Mouse (Mus musculus) embryo, embryonic 10.5 days (tissue): ENCODE measurements around the gene Dhrs1.

ENCODE experiments used
- DNase-seq: peaks from one replicate; pipeline ENCODE4 v3.0.0-alpha.2; 2015; ENCODE audit warnings: low spot score

The Dhrs1 gene

GRCm38 (mm10) chr14:55762001-55762821 is 16.7 kb upstream of the Dhrs1 start:
- peak; percentile 77 for DNase-seq

GRCm38 (mm10) chr14:55761163-55761562 is 15.7 kb upstream of the Dhrs1 start, which contains the start of gene Ltb4r2:
Gene Ltb4r2, plus strand, starts transcription at chr14:55761428.
- DNase-seq, result no peak

DNA sequence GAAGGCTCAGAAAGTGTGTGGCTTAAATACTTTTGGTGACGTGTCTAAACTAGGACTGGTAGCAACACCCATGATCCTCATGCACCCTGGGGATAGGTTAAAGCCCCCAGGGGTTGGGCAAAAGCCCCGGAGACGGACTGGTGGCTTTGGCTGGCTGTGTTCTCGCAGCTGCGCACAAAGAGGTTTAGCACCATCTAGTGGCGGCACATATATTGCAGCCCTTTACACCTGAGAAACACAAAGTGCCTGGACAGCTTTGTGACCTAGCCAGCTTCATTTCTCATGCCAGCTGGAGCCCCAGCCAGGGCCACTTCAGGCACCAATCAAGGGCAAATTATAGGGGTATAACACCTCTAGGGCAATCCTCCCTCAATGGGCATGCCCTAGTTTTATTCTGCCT is 14.7 kb upstream of the Dhrs1 start:
- peak; percentile 91 for DNase-seq

DNA sequence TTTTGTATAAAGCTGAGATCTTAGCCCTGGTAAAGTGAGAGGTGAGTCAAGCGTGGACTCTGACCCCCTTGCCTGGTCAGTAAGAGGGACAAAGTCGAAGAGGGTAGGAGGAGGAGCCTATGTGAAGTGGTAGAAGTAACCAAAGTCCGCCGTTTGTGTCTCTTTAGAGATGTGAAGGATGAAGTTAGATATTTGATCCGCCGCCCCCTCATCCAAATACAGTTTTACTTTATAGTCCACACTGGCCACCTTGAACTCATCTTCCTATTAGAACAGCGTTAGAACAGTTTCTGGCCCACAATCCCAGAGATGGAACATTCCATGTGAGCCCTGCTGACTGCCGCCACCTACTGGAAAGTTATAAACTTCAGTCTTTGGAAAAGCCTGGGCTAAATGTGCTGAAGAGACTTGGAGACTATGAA is 12.9 kb upstream of the Dhrs1 start, which contains the start of gene Cideb:
Gene Cideb, minus strand, starts transcription at position 96 of the 422 bp plus-strand sequence.
- DNase-seq, result peak; percentile 84

- no peak for DNase-seq
These were observed 12.1 kb upstream of the Dhrs1 start for GRCm38 (mm10) chr14:55757566-55757965.

DNA sequence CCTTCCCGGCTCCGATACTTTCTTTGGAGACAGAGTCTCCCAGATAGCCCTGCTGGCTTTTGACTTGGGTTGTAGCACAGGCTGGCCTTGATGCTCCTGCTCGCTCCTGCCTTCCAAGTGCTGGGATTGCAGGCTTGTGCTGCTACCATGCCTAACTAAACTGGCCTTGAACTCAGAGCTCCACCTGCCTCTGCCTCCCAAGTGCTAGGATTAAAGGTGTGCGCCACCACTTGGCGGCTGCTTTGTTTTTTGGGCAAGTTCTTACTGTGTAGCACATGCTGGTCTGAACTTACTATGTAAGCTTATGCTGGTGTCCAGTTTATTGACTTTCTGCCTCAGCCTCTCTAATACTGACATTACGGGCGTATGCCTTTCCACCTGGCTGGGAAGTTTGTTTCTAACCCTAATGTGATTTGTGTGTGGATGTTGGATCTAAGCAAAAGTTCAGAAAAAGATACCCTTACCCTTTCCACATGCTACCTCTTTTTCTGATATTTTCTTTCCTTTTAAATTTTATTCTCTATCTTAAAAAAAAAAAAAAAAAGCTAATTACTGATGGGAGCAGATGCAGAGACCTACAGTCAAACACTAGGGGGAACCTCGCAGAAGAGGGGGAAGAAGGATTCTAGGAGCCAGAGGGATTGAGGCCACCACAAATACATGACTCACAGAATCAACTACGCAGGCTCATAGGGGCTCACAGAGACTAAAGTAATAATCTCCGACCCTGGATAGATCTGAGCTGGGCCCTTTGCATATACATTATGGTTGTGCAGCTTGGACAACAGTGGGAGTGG is 1.8 kb upstream of the Dhrs1 start:
- DNase-seq, result no peak

DNA sequence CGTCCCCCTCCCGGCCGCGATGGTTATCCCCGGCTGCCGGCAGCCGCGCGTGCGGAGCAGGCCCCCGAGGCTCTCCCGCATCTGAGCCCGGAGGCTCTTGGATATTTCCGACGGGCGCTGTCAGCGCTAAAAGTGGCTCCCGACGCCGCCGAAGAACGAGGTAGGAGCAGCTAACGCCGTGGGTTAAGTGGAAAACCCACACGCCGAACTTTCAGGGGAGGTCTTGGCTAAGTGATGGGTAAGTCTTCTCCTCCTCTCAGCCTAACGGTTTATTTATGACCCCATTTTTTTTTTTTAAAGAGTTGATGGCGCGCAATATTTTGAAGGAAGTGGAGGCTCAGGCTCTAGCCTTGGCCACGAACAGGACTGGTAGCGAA is 359 bp upstream of the Dhrs1 start:
- DNase-seq, result no peak

- peak; percentile 92 for DNase-seq
These were observed 1.8 kb downstream of the Dhrs1 start for GRCm38 (mm10) chr14:55743711-55744110.

DNA sequence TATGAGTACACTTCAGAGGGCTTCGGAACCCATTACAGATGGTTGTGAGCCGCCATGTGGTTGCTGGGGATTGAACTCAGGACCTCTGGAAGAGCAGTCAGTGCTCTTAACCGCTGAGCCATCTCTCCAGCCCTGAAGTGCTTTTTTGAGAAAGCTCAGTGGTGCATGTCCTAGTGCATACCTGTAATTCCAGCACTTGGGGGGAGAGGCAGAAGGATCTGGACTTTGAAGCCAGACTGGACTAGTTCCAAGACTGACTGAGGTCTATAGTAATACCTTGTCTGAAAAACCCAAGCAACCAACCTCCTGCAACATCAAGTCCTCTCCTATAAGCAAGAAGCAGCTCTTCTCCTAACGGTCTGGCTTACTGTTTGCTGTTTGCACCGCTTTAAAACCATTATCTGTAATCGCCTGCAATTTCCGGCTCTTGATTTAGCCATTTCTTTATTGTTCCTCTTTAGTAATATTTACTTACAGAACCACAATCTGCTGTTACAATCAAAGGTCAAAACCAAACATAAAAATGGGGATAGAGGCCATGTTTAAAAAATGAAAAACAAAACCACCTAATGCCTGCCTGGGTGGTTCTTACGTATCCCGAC is 8.3 kb downstream of the Dhrs1 start:
- no peak for DNase-seq

DNA sequence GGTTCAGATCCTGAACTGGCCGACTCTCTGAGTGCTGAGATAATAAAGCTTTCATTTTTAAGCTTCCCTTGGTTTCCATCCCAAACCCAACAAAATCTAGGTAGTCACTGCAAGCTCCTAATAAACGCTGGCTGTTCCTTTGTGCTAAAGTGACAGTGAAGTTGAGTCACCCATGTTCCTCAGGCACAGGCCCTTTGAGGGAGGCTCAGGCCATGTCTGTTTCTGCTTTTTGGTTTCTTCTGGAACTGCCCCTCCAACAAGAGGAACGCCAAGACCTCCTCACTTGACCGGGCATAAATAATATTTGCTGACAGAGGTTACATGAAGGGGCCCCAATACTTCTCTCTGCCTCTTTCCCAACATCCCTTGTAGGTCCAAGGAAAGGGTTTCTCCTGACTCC is 9.7 kb downstream of the Dhrs1 start:
- DNase-seq, result no peak

GRCm38 (mm10) chr14:55735334-55735733 is 10.2 kb downstream of the Dhrs1 start:
- no peak for DNase-seq

DNA sequence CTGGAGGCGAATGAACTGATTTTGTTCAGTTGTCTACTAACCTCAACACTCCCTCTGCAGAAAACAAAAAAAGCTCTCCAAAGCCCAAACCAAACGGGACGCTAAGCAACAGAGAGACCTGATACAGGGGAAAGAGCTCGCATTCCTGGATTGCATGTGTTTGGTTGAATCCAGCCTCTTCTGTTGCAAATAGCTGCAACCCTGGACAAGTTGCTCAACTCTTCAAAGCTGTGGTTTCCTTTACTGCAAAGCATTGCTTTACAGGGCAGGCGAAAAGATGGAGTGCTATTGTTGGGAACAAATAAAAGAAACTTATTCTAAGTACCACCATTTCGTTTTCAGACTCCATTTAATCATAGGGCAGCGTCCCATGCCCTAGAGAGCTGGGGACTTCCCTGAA is 10.6 kb downstream of the Dhrs1 start:
- no peak for DNase-seq

DNA sequence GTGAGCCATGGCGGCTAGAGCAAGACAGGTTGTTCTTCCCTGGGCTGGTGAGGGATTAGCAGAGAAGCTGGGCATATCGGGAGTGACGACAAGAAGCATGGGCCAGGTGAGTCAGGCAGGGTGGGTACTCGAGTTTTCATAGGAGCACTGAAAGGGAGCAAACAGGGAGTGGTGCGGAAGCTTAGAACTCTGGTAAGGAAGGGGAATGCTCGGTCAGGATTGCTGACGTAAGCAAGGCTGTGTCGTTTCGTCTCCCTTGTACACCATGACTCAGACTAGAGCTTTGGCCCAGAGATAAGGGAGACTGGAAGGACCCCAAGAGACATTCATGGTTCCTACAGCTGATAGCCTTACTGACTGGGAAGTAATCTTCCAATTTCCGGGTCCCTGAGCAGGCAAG is 11.6 kb downstream of the Dhrs1 start:
- DNase-seq, result no peak

DNA sequence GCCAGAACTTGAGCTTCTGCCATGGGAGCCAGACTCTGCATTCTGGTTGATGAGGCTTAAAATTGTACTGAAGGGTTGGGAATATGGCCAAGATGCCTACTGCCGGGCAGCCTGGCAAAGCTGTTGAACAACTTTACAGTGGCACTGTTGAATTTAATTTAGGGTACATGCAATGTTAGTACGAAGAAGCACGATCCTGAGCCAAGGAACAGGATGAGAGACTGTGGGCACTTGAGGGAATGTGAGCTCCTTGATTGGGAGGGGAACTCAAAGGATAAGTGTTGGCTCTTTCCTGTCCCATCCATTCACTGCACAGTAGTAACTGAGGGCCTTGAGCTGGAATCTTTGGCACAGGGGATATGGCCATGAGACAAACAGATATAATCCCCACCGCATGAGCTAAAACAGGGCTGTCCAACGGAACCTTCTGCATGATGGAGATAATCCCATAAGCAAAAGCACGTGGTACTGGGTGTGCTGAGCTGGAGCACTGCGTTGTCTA is 14.9 kb downstream of the Dhrs1 start:
- no peak for DNase-seq

- no peak for DNase-seq
These were observed 15.4 kb downstream of the Dhrs1 start for GRCm38 (mm10) chr14:55730116-55730515.

DNA sequence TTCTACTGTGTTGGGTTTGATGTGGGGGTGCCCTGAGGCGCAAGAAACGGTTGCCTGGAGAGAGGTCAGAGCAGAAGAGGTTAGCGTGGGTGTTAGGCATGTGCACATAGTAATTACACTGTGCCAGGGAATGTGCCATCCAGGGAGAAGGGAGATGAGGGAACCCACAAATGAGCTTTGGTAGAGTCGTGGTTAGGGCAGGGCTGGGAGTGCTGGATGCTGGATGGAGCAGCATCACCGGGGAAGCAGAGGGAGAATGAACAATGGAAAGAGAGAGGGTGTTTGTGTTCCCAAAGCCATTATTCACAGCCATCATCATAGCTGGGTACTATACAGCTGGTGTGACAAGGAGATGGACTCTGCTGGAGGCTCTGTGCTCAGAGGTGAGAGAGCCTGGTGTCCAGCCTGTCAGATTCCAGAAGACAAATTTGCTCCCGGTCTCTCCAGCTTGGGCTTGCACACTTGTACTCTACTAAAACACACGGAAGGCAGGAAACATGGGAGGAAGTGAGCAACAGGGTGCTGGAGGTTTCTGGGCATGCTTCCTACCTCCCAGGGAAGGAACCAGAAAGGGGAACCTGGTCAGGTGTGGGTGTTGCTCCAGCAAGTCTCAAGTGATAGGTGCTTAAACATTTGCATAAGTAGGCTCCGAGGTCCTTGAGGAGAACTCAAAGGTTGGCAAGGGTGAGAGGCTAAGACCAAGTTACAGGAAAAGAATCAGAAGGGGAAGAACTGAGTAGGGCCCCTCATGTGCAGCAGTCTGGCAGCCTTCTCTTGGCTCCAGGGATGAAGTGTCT is 17.4 kb downstream of the Dhrs1 start:
- no peak for DNase-seq

- no peak for DNase-seq
These were observed 19.2 kb downstream of the Dhrs1 start for GRCm38 (mm10) chr14:55726261-55726660.

GRCm38 (mm10) chr14:55724411-55724871 is 21.0 kb downstream of the Dhrs1 start:
- DNase-seq, result no peak

GRCm38 (mm10) chr14:55723433-55723832 is 22.1 kb downstream of the Dhrs1 start:
- DNase-seq, result no peak

DNA sequence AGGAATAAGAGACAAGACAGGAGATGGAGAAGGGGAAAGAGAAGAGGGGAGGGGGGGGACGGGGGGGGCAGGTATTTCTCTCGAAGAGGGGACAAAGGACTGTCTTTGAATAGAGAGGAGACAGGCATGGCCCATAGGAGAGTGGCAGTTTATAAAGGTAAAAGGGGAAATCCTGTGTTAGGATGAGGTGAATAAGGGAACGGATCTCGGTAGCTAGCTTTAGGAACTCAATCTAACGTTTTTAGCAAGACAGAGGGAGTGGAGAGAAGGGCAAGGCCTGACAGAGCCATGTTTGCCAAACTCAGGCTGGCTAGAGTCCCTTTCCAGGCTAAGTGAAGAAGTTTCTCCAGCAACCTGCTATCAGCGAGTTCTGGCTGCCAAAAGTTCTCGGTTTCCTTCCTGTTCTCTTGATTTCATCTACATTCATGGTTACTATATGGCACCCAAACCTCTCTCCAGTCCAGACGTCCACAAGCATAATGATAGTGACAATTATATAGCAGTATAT is 23.0 kb downstream of the Dhrs1 start:
- no peak for DNase-seq

GRCm38 (mm10) chr14:55721700-55722437 is 23.6 kb downstream of the Dhrs1 start, which contains the start of gene Rabggta:
Gene Rabggta, minus strand, starts transcription at chr14:55722263.
- DNase-seq, result peak; percentile 95
